ENCODE assay signal across 1 mouse cellular context in the genomic region with DNA sequence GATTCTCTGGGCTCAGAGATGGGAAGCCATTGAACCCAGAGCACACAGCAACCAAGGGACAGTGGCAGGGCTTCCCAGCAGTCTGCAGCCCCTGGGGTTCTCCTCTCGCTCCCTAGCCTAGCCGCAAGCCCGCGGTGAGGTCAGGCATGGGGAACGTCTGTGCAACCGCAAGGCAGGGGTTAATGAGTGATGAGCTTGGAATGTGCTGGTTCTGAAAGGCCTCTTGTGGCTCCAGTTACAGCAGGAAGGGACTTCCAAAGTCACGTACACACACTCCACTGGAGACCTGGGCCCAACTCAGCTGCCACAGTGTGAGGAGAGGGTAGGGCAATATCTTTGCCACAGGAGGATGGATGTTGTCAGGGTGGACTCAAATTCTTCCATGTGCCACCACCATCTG.
TF ChIP-seq lines count a peak whose summit lies in the region.

No protein-coding gene starts in this region.

TF ChIP-seq in C2C12, 6 proteins besides CTCF, POLR2A, EP300 and RAD21:
- TF ChIP-seq MAX (IDR thresholded peaks at IDR 0.05) (peak; percentile 61), MYOG (IDR thresholded peaks at IDR 0.05; ENCODE audit: control insufficient read depth, extremely low read depth, insufficient read length) (no peak), MYOD1 (IDR thresholded peaks at IDR 0.05; ENCODE audit: control insufficient read depth, insufficient read length, low read depth) (peak; percentile 63), USF1 (IDR thresholded peaks at IDR 0.05; ENCODE audit: low read depth) (no peak), CEBPB (IDR thresholded peaks at IDR 0.05; ENCODE audit: low read depth) (no peak), FOSL1 (IDR thresholded peaks at IDR 0.05; ENCODE audit: insufficient read depth, low read length, poor library complexity, severe bottlenecking) (peak; percentile 40)
